Mouse (Mus musculus): ENCODE results near the gene Olfr599. TPM values are rescaled to one million over a fixed set of nuclear protein-coding genes. Genes with fewer than 3 reads are reported as not detected.
"Not testable (repeated sequence)": the region's sequence is repeated elsewhere in the genome, so short reads cannot be mapped to it uniquely, and the experiment has no call there.

Gene Olfr599
- polyA plus RNA-seq (2012; rRNA removed) (not detected in 2 replicates), polyA plus RNA-seq (2014; fragmentation: Nextera tagmentation; extraction: Ambion mirVana) (not detected in 2 replicates)

GRCm38 (mm10) chr7:103335617-103336016 is at the start of gene Olfr599:
Olfr599 (plus strand) TSS chr7:103335917.
- Histone ChIP-seq H3K4me3 (ENCODE audit: insufficient read depth in 1 of 2, low read depth in 2 of 2, low read length in 2 of 2) (no peak within 1 kb of the TSS), H3K36me3 (replicated peaks; ENCODE audit: control insufficient read depth, insufficient read depth, low read depth) (no peaks in the 10 kb centered on the region), H3K4me2 (ENCODE audit: low read depth) (no peak within 1 kb of the TSS), H3K27ac (no peak within 1 kb of the TSS), H3K9me3 (ENCODE audit: control insufficient read depth, low read length) (no peaks in the 10 kb centered on the region), H3K9ac (replicated peaks) (no peak within 1 kb of the TSS), H3K4me1 (replicated peaks; ENCODE audit: control insufficient read depth in 2 of 2, insufficient read depth in 2 of 2, low read length in 1 of 2) (no peaks in the 10 kb centered on the region), H3K27me3 (ENCODE audit: control insufficient read depth, insufficient read depth, low read length) (no peaks in the 10 kb centered on the region)
- no peak for TF ChIP-seq CTCF (IDR thresholded peaks at IDR 0.05; ENCODE audit: low read depth)
- TF ChIP-seq EP300 (IDR thresholded peaks at IDR 0.05; ENCODE audit: low read depth): no peak
- no peak for ATAC-seq (ENCODE audit: insufficient read depth)
- DNase-seq (ENCODE audit: low read depth in 3 of 3, low spot score in 3 of 3): no peak
- WGBS (ENCODE audit: insufficient replicate concordance): 77% methylated on average over 1 of the region's 1 CpGs

- not testable (repeated sequence) for H3K9me3 ChIP-seq (ENCODE audit: control insufficient read depth, low read length); H3K9ac ChIP-seq (replicated peaks); DNase-seq (ENCODE audit: low read depth in 3 of 3, low spot score in 3 of 3); H3K36me3 ChIP-seq (replicated peaks; ENCODE audit: control insufficient read depth, insufficient read depth, low read depth); H3K4me3 ChIP-seq (ENCODE audit: insufficient read depth in 1 of 2, low read depth in 2 of 2, low read length in 2 of 2); H3K4me2 ChIP-seq (ENCODE audit: low read depth); H3K4me1 ChIP-seq (replicated peaks; ENCODE audit: control insufficient read depth in 2 of 2, insufficient read depth in 2 of 2, low read length in 1 of 2); H3K27ac ChIP-seq; H3K27me3 ChIP-seq (ENCODE audit: control insufficient read depth, insufficient read depth, low read length); ATAC-seq (ENCODE audit: insufficient read depth)
- WGBS (ENCODE audit: insufficient replicate concordance): 52% methylated on average over 2 of the region's 2 CpGs
Measured at GRCm38 (mm10) chr7:103305348-103305747, 30.4 kb upstream of the Olfr599 start, which contains the start of gene Olfr596. Olfr596 (plus strand) TSS chr7:103305648.

- WGBS (ENCODE audit: insufficient replicate concordance): 79% methylated on average over 2 of the region's 2 CpGs
Measured at GRCm38 (mm10) chr7:103316015-103316414, 19.7 kb upstream of the Olfr599 start, which contains the start of gene Olfr597. Olfr597 (plus strand) TSS chr7:103316315.

GRCm38 (mm10) chr7:103323268-103323667 is 12.4 kb upstream of the Olfr599 start, which contains the start of gene Olfr598:
Olfr598 (plus strand) TSS chr7:103323568.
- Histone ChIP-seq H3K9ac (replicated peaks) (no peak within 1 kb of the TSS), H3K4me3 (ENCODE audit: insufficient read depth in 1 of 2, low read depth in 2 of 2, low read length in 2 of 2) (no peak within 1 kb of the TSS), H3K4me2 (ENCODE audit: low read depth) (no peak within 1 kb of the TSS), H3K27ac (no peak within 1 kb of the TSS), H3K4me1 (replicated peaks; ENCODE audit: control insufficient read depth in 2 of 2, insufficient read depth in 2 of 2, low read length in 1 of 2) (no peaks in the 10 kb centered on the region), H3K9me3 (ENCODE audit: control insufficient read depth, low read length) (no peaks in the 10 kb centered on the region), H3K36me3 (replicated peaks; ENCODE audit: control insufficient read depth, insufficient read depth, low read depth) (no peaks in the 10 kb centered on the region), H3K27me3 (ENCODE audit: control insufficient read depth, insufficient read depth, low read length) (no peaks in the 10 kb centered on the region)
- TF ChIP-seq CTCF (IDR thresholded peaks at IDR 0.05; ENCODE audit: low read depth) (no peak), EP300 (IDR thresholded peaks at IDR 0.05; ENCODE audit: low read depth) (no peak)
- ATAC-seq (ENCODE audit: insufficient read depth) (no peak), DNase-seq (ENCODE audit: low read depth in 3 of 3, low spot score in 3 of 3) (no peak)

More at GRCm38 (mm10) chr7:103316015-103316414, 19.7 kb upstream of the Olfr599 start, which contains the start of gene Olfr597:
- not testable (repeated sequence) for H3K36me3 ChIP-seq (replicated peaks; ENCODE audit: control insufficient read depth, insufficient read depth, low read depth); H3K27me3 ChIP-seq (ENCODE audit: control insufficient read depth, insufficient read depth, low read length); H3K9ac ChIP-seq (replicated peaks); H3K4me2 ChIP-seq (ENCODE audit: low read depth); H3K4me3 ChIP-seq (ENCODE audit: insufficient read depth in 1 of 2, low read depth in 2 of 2, low read length in 2 of 2); H3K4me1 ChIP-seq (replicated peaks; ENCODE audit: control insufficient read depth in 2 of 2, insufficient read depth in 2 of 2, low read length in 1 of 2); H3K9me3 ChIP-seq (ENCODE audit: control insufficient read depth, low read length); DNase-seq (ENCODE audit: low read depth in 3 of 3, low spot score in 3 of 3); H3K27ac ChIP-seq; ATAC-seq (ENCODE audit: insufficient read depth)

GRCm38 (mm10) chr7:103349569-103349968 is 13.9 kb downstream of the Olfr599 start, which contains the start of gene Olfr600:
Olfr600 (minus strand) TSS chr7:103349669.
- no peaks in the 10 kb centered on the region for H3K4me1 ChIP-seq (replicated peaks; ENCODE audit: control insufficient read depth in 2 of 2, insufficient read depth in 2 of 2, low read length in 1 of 2)

More at GRCm38 (mm10) chr7:103349569-103349968, 13.9 kb downstream of the Olfr599 start, which contains the start of gene Olfr600:
- Histone ChIP-seq H3K4me3 (ENCODE audit: insufficient read depth in 1 of 2, low read depth in 2 of 2, low read length in 2 of 2) (no peak within 1 kb of the TSS), H3K9ac (replicated peaks) (no peak within 1 kb of the TSS), H3K9me3 (ENCODE audit: control insufficient read depth, low read length) (no peaks in the 10 kb centered on the region), H3K27ac (no peak within 1 kb of the TSS), H3K4me2 (ENCODE audit: low read depth) (no peak within 1 kb of the TSS), H3K27me3 (ENCODE audit: control insufficient read depth, insufficient read depth, low read length) (no peaks in the 10 kb centered on the region), H3K36me3 (replicated peaks; ENCODE audit: control insufficient read depth, insufficient read depth, low read depth) (no peaks in the 10 kb centered on the region)
- DNase-seq (ENCODE audit: low read depth in 3 of 3, low spot score in 3 of 3): no peak
- ATAC-seq (ENCODE audit: insufficient read depth): no peak
- TF ChIP-seq CTCF (IDR thresholded peaks at IDR 0.05; ENCODE audit: low read depth): no peak
- TF ChIP-seq EP300 (IDR thresholded peaks at IDR 0.05; ENCODE audit: low read depth): no peak
